Mouse (Mus musculus) neural tube, embryonic 13.5 days (tissue): Measurements from ENCODE around the gene BC028528. TPM values are rescaled to one million over a fixed set of nuclear protein-coding genes. Genes with fewer than 3 reads are reported as not detected.
A peak's percentile ranks its signal among the peaks of the same experiment; 100 is the strongest.

Experiments used
- ATAC-seq: fragments of 200-750 bp; cut with Nextera tagmentation; 2 replicates; pipeline ENCODE4 v1.8.0; 2017; ENCODE audit warnings: low read depth, mild to moderate bottlenecking, moderate TSS enrichment, moderate library complexity
- H3K27ac ChIP-seq: fragments of 300-500 bp; sonication (generic); replicated peaks from 2 replicates; pipeline ENCODE4 v1.5.1; 2015; ENCODE audit warnings: moderate library complexity, mild to moderate bottlenecking, inconsistent platforms
- H3K27me3 ChIP-seq: fragments of 300-500 bp; sonication (generic); 2 replicates; pipeline ENCODE4 v1.6.1; 2015; ENCODE audit warnings: mild to moderate bottlenecking, inconsistent platforms
- H3K36me3 ChIP-seq: fragments of 300-500 bp; sonication (generic); 2 replicates; pipeline ENCODE4 v1.6.1; 2015; ENCODE audit warnings: mild to moderate bottlenecking, inconsistent platforms
- H3K4me1 ChIP-seq: fragments of 300-500 bp; sonication (generic); replicated peaks from 2 replicates; pipeline ENCODE4 v1.6.1; 2015; ENCODE audit warnings: inconsistent platforms
- H3K4me2 ChIP-seq: fragments of 300-500 bp; sonication (generic); 2 replicates; pipeline ENCODE4 v1.6.1; 2015; ENCODE audit warnings: inconsistent platforms, mild to moderate bottlenecking, moderate library complexity
- H3K4me3 ChIP-seq: fragments of 300-500 bp; sonication (generic); 2 replicates; pipeline ENCODE4 v1.5.1; 2015; ENCODE audit warnings: mild to moderate bottlenecking, inconsistent platforms
- H3K9ac ChIP-seq: fragments of 300-500 bp; sonication (generic); 2 replicates; pipeline ENCODE4 v1.6.1; 2015; ENCODE audit warnings: moderate library complexity, mild to moderate bottlenecking, inconsistent platforms
- H3K9me3 ChIP-seq: fragments of 300-500 bp; sonication (generic); 2 replicates; pipeline ENCODE4 v1.6.1; 2016; ENCODE audit warnings: inconsistent platforms
- WGBS: fragments of 180-500 bp; shearing (Covaris S2); methylation state at CpG from one replicate; pipeline ENCODE4 v1.1.7; 2015; 5-methylcytosine and 5-hydroxymethylcytosine counted together
- polyA plus RNA-seq: library from polyadenylated mRNA; unstranded; fragments of >200 nt; fragmentation: Nextera tagmentation; extraction: Ambion mirVana; gene quantifications from 2 replicates; pipeline ENCODE4 v1.2.1, GENCODE M21; 2015

Gene BC028528
- polyA plus RNA-seq, result 21.9 and 24.1 TPM in 2 replicates

GRCm38 (mm10) chr3:95891211-95892065 is at the start of gene BC028528:
BC028528 (minus strand) TSS chr3:95892005.
- peak within 1 kb of the TSS; percentile 90 for H3K4me2 ChIP-seq
- H3K4me1 ChIP-seq, result peaks cover 33% of the 10 kb centered on the region
- no peak for ATAC-seq
- H3K27ac ChIP-seq, result peak within 1 kb of the TSS; percentile 83
- no peaks in the 10 kb centered on the region for H3K27me3 ChIP-seq
- H3K9ac ChIP-seq, result peak within 1 kb of the TSS; percentile 49; the same call in 1 of the 2 replicates
- no peaks in the 10 kb centered on the region for H3K36me3 ChIP-seq
- no peaks in the 10 kb centered on the region for H3K9me3 ChIP-seq
- H3K4me3 ChIP-seq, result peak within 1 kb of the TSS; percentile 18
- WGBS, result 16% methylated on average over 12 of the region's 12 CpGs

- H3K36me3 ChIP-seq, result peaks cover 87% of the 10 kb centered on the region
- H3K4me2 ChIP-seq, result no peak overlapping the region
- no peak for ATAC-seq
- H3K4me1 ChIP-seq, result no peaks in the 10 kb centered on the region
- H3K27me3 ChIP-seq, result no peaks in the 10 kb centered on the region
- H3K9me3 ChIP-seq, result no peaks in the 10 kb centered on the region
- WGBS, result 92% methylated on average over 15 of the region's 15 CpGs
- H3K9ac ChIP-seq, result no peak overlapping the region
- H3K4me3 ChIP-seq, result no peak overlapping the region
- H3K27ac ChIP-seq, result no peak overlapping the region
Observed at GRCm38 (mm10) chr3:95938835-95939234, 47.0 kb upstream of the BC028528 start.

GRCm38 (mm10) chr3:95938217-95938616 is 46.4 kb upstream of the BC028528 start:
- no peaks in the 10 kb centered on the region for H3K9me3 ChIP-seq
- H3K4me3 ChIP-seq, result no peak overlapping the region
- H3K36me3 ChIP-seq, result peaks cover 89% of the 10 kb centered on the region
- no peak overlapping the region for H3K9ac ChIP-seq
- no peaks in the 10 kb centered on the region for H3K27me3 ChIP-seq
- 99% methylated on average over 8 of the region's 8 CpGs for WGBS
- ATAC-seq, result no peak
- no peak overlapping the region for H3K27ac ChIP-seq
- H3K4me2 ChIP-seq, result no peak overlapping the region
- no peaks in the 10 kb centered on the region for H3K4me1 ChIP-seq

- Histone ChIP-seq H3K27ac (no peak overlapping the region), H3K4me1 (peaks cover 23% of the 10 kb centered on the region), H3K36me3 (peaks cover 55% of the 10 kb centered on the region), H3K27me3 (no peaks in the 10 kb centered on the region), H3K4me3 (no peak overlapping the region), H3K4me2 (no peak overlapping the region), H3K9ac (no peak overlapping the region), H3K9me3 (no peaks in the 10 kb centered on the region)
- WGBS, result 98% methylated on average over 1 of the region's 1 CpGs
- ATAC-seq, result no peak
Observed at GRCm38 (mm10) chr3:95934448-95934847, 42.6 kb upstream of the BC028528 start.

- no peak overlapping the region for H3K9ac ChIP-seq
- H3K9me3 ChIP-seq, result no peaks in the 10 kb centered on the region
- no peak overlapping the region for H3K4me3 ChIP-seq
- peaks cover 23% of the 10 kb centered on the region for H3K4me1 ChIP-seq
- ATAC-seq, result no peak
- H3K27me3 ChIP-seq, result no peaks in the 10 kb centered on the region
- no peak overlapping the region for H3K4me2 ChIP-seq
- H3K36me3 ChIP-seq, result peaks cover 42% of the 10 kb centered on the region
- H3K27ac ChIP-seq, result no peak overlapping the region
- WGBS, result 91% methylated on average over 7 of the region's 7 CpGs
Observed at GRCm38 (mm10) chr3:95933111-95933750, 41.4 kb upstream of the BC028528 start.

GRCm38 (mm10) chr3:95932566-95932965 is 40.8 kb upstream of the BC028528 start:
- Histone ChIP-seq H3K36me3 (peaks cover 36% of the 10 kb centered on the region), H3K4me1 (peaks cover 23% of the 10 kb centered on the region), H3K9me3 (no peaks in the 10 kb centered on the region), H3K27me3 (no peaks in the 10 kb centered on the region), H3K9ac (no peak overlapping the region), H3K4me3 (no peak overlapping the region), H3K4me2 (no peak overlapping the region), H3K27ac (no peak overlapping the region)
- ATAC-seq, result no peak
- WGBS, result 92% methylated on average over 7 of the region's 7 CpGs

- no peaks in the 10 kb centered on the region for H3K9me3 ChIP-seq
- ATAC-seq, result no peak
- peaks cover 32% of the 10 kb centered on the region for H3K36me3 ChIP-seq
- H3K9ac ChIP-seq, result no peak overlapping the region
- H3K4me3 ChIP-seq, result no peak overlapping the region
- H3K4me1 ChIP-seq, result peaks cover 23% of the 10 kb centered on the region
- H3K4me2 ChIP-seq, result no peak overlapping the region
- 56% methylated on average over 1 of the region's 1 CpGs for WGBS
- H3K27me3 ChIP-seq, result no peaks in the 10 kb centered on the region
- H3K27ac ChIP-seq, result no peak overlapping the region
Observed at GRCm38 (mm10) chr3:95932157-95932556, 40.4 kb upstream of the BC028528 start.

- H3K27ac ChIP-seq, result no peak overlapping the region
- peaks cover 23% of the 10 kb centered on the region for H3K4me1 ChIP-seq
- ATAC-seq, result no peak
- 90% methylated on average over 1 of the region's 1 CpGs for WGBS
- H3K4me3 ChIP-seq, result no peak overlapping the region
- H3K4me2 ChIP-seq, result peak overlapping the region; percentile 75; the same call in 1 of the 2 replicates
- no peaks in the 10 kb centered on the region for H3K27me3 ChIP-seq
- no peak overlapping the region for H3K9ac ChIP-seq
- no peaks in the 10 kb centered on the region for H3K9me3 ChIP-seq
- peaks cover 25% of the 10 kb centered on the region for H3K36me3 ChIP-seq
Observed at GRCm38 (mm10) chr3:95931471-95931870, 39.7 kb upstream of the BC028528 start.

GRCm38 (mm10) chr3:95930471-95930789 is 38.6 kb upstream of the BC028528 start:
- 5% methylated on average over 5 of the region's 5 CpGs for WGBS
- H3K4me1 ChIP-seq, result peaks cover 23% of the 10 kb centered on the region
- peak overlapping the region; percentile 88 for H3K9ac ChIP-seq
- peak overlapping the region; percentile 75 for H3K4me2 ChIP-seq
- H3K9me3 ChIP-seq, result no peaks in the 10 kb centered on the region
- no peak for ATAC-seq
- peak overlapping the region; percentile 87 for H3K4me3 ChIP-seq
- H3K36me3 ChIP-seq, result peaks cover 22% of the 10 kb centered on the region
- H3K27ac ChIP-seq, result peak overlapping the region; percentile 87
- no peaks in the 10 kb centered on the region for H3K27me3 ChIP-seq

GRCm38 (mm10) chr3:95929581-95930470 is 38.0 kb upstream of the BC028528 start:
- Histone ChIP-seq H3K4me1 (peaks cover 23% of the 10 kb centered on the region), H3K36me3 (peaks cover 16% of the 10 kb centered on the region), H3K9ac (peak overlapping the region; percentile 88), H3K4me3 (peak overlapping the region; percentile 87), H3K9me3 (no peaks in the 10 kb centered on the region), H3K4me2 (peak overlapping the region; percentile 75), H3K27ac (peak overlapping the region; percentile 87), H3K27me3 (no peaks in the 10 kb centered on the region)
- peak; percentile 64 for ATAC-seq
- WGBS, result under 1% methylated on average over 102 of the region's 105 CpGs

GRCm38 (mm10) chr3:95928658-95929503 is 37.1 kb upstream of the BC028528 start, which contains the start of gene Anp32e:
Anp32e (plus strand) TSS chr3:95929246.
- WGBS, result under 1% methylated on average over 49 of the region's 49 CpGs
- peak; percentile 99 for ATAC-seq
- Histone ChIP-seq H3K9ac (peak within 1 kb of the TSS; percentile 88), H3K4me2 (peak within 1 kb of the TSS; percentile 75), H3K27me3 (no peaks in the 10 kb centered on the region), H3K9me3 (no peaks in the 10 kb centered on the region), H3K36me3 (peaks cover 7% of the 10 kb centered on the region), H3K4me3 (peak within 1 kb of the TSS; percentile 87), H3K4me1 (peaks cover 23% of the 10 kb centered on the region), H3K27ac (peak within 1 kb of the TSS; percentile 87)
